Mouse (Mus musculus) limb, embryonic 15.5 days (tissue): ENCODE data around the gene Slc6a17. TPM values are rescaled to one million over a fixed set of nuclear protein-coding genes. Genes with fewer than 3 reads are reported as not detected.

Experiments used
- ATAC-seq: fragments of 200-750 bp; cut with Nextera tagmentation; 2 replicates; pipeline ENCODE4 v1.8.0; 2017; ENCODE audit warnings: low read depth, moderate TSS enrichment; ENCODE audit not compliant: insufficient number of reproducible peaks, low FRiP score, low TSS enrichment
- H3K27ac ChIP-seq: fragments of 300-500 bp; sonication (generic); 2 replicates; pipeline ENCODE4 v1.5.1; 2015; ENCODE audit warnings: moderate library complexity, mild to moderate bottlenecking, inconsistent platforms
- H3K27me3 ChIP-seq: fragments of 300-500 bp; sonication (generic); 2 replicates; pipeline ENCODE4 v1.6.1; 2015; ENCODE audit warnings: inconsistent platforms
- H3K36me3 ChIP-seq: fragments of 300-500 bp; sonication (generic); 2 replicates; pipeline ENCODE4 v1.6.1; 2015; ENCODE audit warnings: inconsistent platforms
- H3K4me1 ChIP-seq: fragments of 300-500 bp; sonication (generic); 2 replicates; pipeline ENCODE4 v1.6.1; 2015; ENCODE audit warnings: inconsistent platforms
- H3K4me2 ChIP-seq: fragments of 300-500 bp; sonication (generic); 2 replicates; pipeline ENCODE4 v1.6.1; 2015; ENCODE audit warnings: mild to moderate bottlenecking, inconsistent platforms
- H3K4me3 ChIP-seq: fragments of 300-500 bp; sonication (generic); 2 replicates; pipeline ENCODE4 v1.5.1; 2015; ENCODE audit warnings: mild to moderate bottlenecking, inconsistent platforms
- H3K9ac ChIP-seq: fragments of 300-500 bp; sonication (generic); 2 replicates; pipeline ENCODE4 v1.6.1; 2015; ENCODE audit warnings: inconsistent platforms
- H3K9me3 ChIP-seq: fragments of 300-500 bp; sonication (generic); 2 replicates; pipeline ENCODE4 v1.6.1; 2016; ENCODE audit warnings: inconsistent platforms
- WGBS: fragments of 180-500 bp; shearing (Covaris S2); methylation state at CpG from one replicate; pipeline ENCODE4 v1.1.7; 2015; 5-methylcytosine and 5-hydroxymethylcytosine counted together
- polyA plus RNA-seq: library from polyadenylated mRNA; unstranded; fragments of >200 nt; fragmentation: Nextera tagmentation; extraction: Ambion mirVana; gene quantifications from 2 replicates; pipeline ENCODE4 v1.2.1, GENCODE M21; 2015

Gene Slc6a17
- polyA plus RNA-seq, 1 experiment from 2014 or later, result 6.5 TPM

DNA sequence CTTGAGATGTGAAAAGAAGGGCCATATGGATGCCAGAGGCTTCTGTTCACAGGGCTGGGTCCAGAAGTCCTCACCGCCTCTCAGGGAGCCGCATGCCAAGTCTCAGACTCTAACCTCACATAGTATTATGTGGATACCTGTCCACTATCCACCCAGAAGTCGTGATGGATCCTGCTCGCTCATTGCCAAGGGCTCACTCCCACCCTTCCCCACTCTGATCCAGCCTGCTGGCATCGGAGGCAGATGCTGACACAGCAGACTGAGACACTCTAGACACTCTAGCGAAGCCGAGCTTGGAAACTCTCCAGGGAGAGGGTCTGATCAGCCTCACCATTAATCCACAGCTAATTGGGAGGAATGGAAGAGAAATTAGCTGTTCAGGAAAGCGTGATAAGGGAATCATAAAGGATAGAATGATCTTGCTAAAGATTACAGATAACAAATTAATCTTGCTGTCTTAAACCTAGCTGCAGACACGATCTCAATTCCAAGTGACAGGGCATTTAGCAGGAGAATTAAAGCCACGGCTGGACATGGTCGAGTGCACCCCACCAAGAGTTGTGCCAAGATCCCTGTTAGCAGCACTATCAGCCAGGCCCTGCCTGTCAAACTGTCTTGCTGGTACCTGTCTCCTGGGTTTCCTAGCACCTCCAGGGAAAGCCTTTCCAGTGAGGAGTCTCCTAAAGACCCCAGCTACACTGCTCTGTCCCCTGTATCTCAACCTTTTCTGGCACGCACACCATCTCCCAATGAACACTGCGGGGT, 21.6 kb downstream of the Slc6a17 start:
- ATAC-seq, result no peak
- WGBS, result 72% methylated on average over 13 of the region's 13 CpGs

GRCm38 (mm10) chr3:107495524-107495923, 22.3 kb downstream of the Slc6a17 start:
- 89% methylated on average over 6 of the region's 6 CpGs for WGBS
- H3K4me3 ChIP-seq, result no peak overlapping the region
- no peaks in the 10 kb centered on the region for H3K9me3 ChIP-seq
- peaks cover 27% of the 10 kb centered on the region for H3K36me3 ChIP-seq
- H3K4me1 ChIP-seq, result peaks cover 25% of the 10 kb centered on the region
- no peak overlapping the region for H3K9ac ChIP-seq
- no peak overlapping the region for H3K4me2 ChIP-seq
- ATAC-seq, result no peak
- no peak overlapping the region for H3K27ac ChIP-seq
- H3K27me3 ChIP-seq, result no peaks in the 10 kb centered on the region

More for the DNA sequence above, 21.6 kb downstream of the Slc6a17 start:
- Histone ChIP-seq H3K4me2 (no peak overlapping the region), H3K4me3 (no peak overlapping the region), H3K9ac (no peak overlapping the region), H3K9me3 (no peaks in the 10 kb centered on the region), H3K27me3 (no peaks in the 10 kb centered on the region), H3K36me3 (peaks cover 28% of the 10 kb centered on the region), H3K4me1 (peaks cover 18% of the 10 kb centered on the region), H3K27ac (no peak overlapping the region)

DNA sequence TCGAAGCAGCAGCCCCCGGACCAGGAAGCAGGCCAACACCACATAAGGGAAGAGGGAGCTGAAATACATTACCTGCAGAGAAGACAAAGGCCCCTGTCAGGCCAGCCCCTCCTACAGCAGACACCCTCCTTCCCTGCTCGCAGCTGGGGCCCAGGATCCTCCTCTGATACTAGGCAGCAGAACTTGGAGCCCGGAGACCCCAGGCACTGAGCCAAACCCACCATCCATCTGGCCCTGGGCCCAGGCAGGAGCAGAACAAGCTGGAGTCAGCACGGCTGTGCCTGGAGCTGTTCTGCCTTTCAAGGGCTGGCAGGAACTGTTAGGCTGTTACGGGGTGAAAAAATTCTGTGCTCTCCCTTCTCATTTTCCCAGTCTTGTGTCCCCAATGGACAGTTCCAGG, 26.4 kb downstream of the Slc6a17 start:
- ATAC-seq, result peak; percentile 84
- H3K4me3 ChIP-seq, result no peak overlapping the region
- peak overlapping the region; percentile 71 for H3K27ac ChIP-seq
- H3K4me1 ChIP-seq, result peaks cover 25% of the 10 kb centered on the region
- peaks cover 8% of the 10 kb centered on the region; the same call in 1 of the 2 replicates for H3K36me3 ChIP-seq
- WGBS, result 13% methylated on average over 6 of the region's 6 CpGs
- H3K9ac ChIP-seq, result no peak overlapping the region
- H3K27me3 ChIP-seq, result no peaks in the 10 kb centered on the region
- no peaks in the 10 kb centered on the region for H3K9me3 ChIP-seq
- H3K4me2 ChIP-seq, result 0 out of 2 replicates have a peak overlapping the region, but pooled peaks have one; percentile 12

DNA sequence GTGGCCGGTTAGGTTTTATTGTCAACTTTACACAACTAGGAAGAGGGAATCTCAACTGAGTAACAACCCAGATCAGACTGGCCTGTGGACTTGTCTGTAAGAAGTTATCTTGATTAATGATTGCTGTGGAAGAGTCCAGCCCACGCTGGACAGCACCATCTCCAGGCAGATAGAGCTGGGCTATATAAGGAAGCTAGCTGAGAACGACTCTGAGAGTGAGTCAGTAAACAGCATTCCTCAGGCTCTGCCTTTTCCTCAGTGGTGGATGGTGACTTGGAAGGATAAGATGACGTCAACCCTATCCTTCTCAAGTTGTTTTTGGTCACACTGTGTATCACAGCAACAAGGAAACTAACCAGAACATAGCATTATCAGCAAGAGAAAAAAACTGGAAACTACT, 29.2 kb downstream of the Slc6a17 start:
- Histone ChIP-seq H3K9me3 (no peaks in the 10 kb centered on the region), H3K4me2 (no peak overlapping the region), H3K4me1 (peaks cover 25% of the 10 kb centered on the region), H3K9ac (no peak overlapping the region), H3K36me3 (no peaks in the 10 kb centered on the region), H3K27me3 (no peaks in the 10 kb centered on the region), H3K4me3 (no peak overlapping the region), H3K27ac (no peak overlapping the region)
- 45% methylated on average over 4 of the region's 4 CpGs for WGBS
- ATAC-seq, result no peak

- Histone ChIP-seq H3K36me3 (no peaks in the 10 kb centered on the region), H3K4me3 (no peak overlapping the region), H3K4me2 (no peak overlapping the region), H3K4me1 (no peaks in the 10 kb centered on the region), H3K27ac (no peak overlapping the region), H3K9me3 (no peaks in the 10 kb centered on the region), H3K9ac (no peak overlapping the region), H3K27me3 (no peaks in the 10 kb centered on the region)
- no peak for ATAC-seq
- 46% methylated on average over 11 of the region's 11 CpGs for WGBS
Observed at GRCm38 (mm10) chr3:107483290-107483689, 34.5 kb downstream of the Slc6a17 start.

DNA sequence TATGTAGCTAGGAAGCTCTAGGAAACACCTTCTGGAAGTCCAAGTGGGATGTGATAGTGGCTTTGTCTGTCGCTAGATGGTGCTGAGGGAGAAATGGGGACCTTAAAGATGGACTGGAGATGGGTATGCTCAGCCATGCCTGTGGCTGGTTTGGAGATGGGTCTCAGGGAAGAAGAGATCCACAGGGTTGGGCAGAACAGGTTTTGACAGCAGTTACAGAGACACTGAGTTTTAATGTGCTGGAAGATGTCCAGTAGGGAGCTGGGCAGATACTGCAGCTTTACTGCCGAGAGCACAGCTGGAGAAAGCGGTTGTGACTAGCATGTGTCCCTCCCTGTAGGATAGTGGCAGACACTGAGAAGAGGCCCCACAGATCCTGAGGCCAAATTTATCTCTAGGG, 37.2 kb downstream of the Slc6a17 start:
- H3K4me1 ChIP-seq, result no peaks in the 10 kb centered on the region
- H3K4me3 ChIP-seq, result no peak overlapping the region
- no peaks in the 10 kb centered on the region for H3K9me3 ChIP-seq
- H3K4me2 ChIP-seq, result no peak overlapping the region
- no peaks in the 10 kb centered on the region for H3K27me3 ChIP-seq
- no peak overlapping the region for H3K27ac ChIP-seq
- ATAC-seq, result no peak
- no peak overlapping the region for H3K9ac ChIP-seq
- 54% methylated on average over 3 of the region's 3 CpGs for WGBS
- H3K36me3 ChIP-seq, result no peaks in the 10 kb centered on the region

- no peak overlapping the region for H3K27ac ChIP-seq
- 35% methylated on average over 6 of the region's 6 CpGs for WGBS
- no peak overlapping the region for H3K4me2 ChIP-seq
- H3K4me1 ChIP-seq, result 0 out of 2 replicates have a peak, but pooled peaks cover 2% of the 10 kb centered on the region
- H3K27me3 ChIP-seq, result no peaks in the 10 kb centered on the region
- H3K9me3 ChIP-seq, result no peaks in the 10 kb centered on the region
- H3K36me3 ChIP-seq, result no peaks in the 10 kb centered on the region
- no peak overlapping the region for H3K9ac ChIP-seq
- H3K4me3 ChIP-seq, result no peak overlapping the region
- ATAC-seq, result no peak
Observed at GRCm38 (mm10) chr3:107472198-107472597, 45.6 kb downstream of the Slc6a17 start.

DNA sequence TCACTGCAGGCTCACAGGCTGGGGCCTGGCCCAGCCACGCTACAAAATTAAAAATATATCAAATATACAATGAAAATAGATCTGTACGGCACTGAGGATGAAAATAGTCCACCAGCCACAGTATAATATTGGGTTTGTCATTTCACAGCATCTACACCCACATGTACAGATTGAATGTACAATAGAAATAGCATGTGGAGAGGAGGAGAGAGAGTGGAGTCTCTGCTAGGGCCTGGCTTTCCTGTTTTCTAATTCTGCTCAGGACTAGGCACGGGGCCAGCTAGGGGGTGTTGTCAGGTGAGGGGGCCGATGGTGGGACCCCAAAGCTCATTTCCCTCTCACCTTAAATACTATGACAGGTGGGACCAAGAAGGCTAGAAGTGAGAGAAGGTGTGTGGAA, 48.8 kb downstream of the Slc6a17 start:
- no peak for ATAC-seq
- WGBS, result 72% methylated on average over 4 of the region's 4 CpGs
- no peak overlapping the region for H3K4me2 ChIP-seq

DNA sequence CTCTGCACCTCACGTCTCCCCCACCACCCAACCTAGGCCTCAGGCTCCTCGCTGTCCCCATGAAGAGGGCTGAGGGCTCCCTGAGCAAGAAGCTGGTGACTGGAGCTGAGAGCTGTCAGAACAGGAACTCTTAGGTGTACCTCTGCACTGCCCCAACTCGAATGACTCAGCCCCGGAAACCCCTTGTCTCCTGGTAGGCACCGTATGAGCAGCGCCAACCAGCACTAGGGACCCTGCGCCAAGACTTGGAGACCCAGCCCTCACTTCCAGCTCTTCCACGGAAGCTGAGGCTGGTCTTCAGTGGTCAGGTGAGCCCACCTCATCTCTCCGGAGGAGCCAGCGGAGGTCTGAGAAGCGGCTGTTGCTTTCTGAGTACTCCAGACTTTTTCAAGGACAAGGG, 49.7 kb downstream of the Slc6a17 start:
- no peak overlapping the region for H3K4me3 ChIP-seq
- WGBS, result 85% methylated on average over 11 of the region's 11 CpGs
- H3K9ac ChIP-seq, result no peak overlapping the region
- no peaks in the 10 kb centered on the region for H3K9me3 ChIP-seq
- ATAC-seq, result no peak
- no peak overlapping the region for H3K27ac ChIP-seq
- H3K36me3 ChIP-seq, result no peaks in the 10 kb centered on the region
- 0 out of 2 replicates have a peak, but pooled peaks cover 2% of the 10 kb centered on the region for H3K4me1 ChIP-seq
- no peak overlapping the region for H3K4me2 ChIP-seq
- peaks cover 18% of the 10 kb centered on the region for H3K27me3 ChIP-seq

More for the DNA sequence above, 48.8 kb downstream of the Slc6a17 start:
- Histone ChIP-seq H3K4me3 (no peak overlapping the region), H3K9ac (no peak overlapping the region), H3K4me1 (0 out of 2 replicates have a peak, but pooled peaks cover 2% of the 10 kb centered on the region), H3K36me3 (no peaks in the 10 kb centered on the region), H3K9me3 (no peaks in the 10 kb centered on the region), H3K27ac (no peak overlapping the region), H3K27me3 (peaks cover 12% of the 10 kb centered on the region)

GRCm38 (mm10) chr3:107466577-107466976, 51.2 kb downstream of the Slc6a17 start:
- H3K4me1 ChIP-seq, result no peaks in the 10 kb centered on the region
- 5% methylated on average over 6 of the region's 6 CpGs for WGBS
- ATAC-seq, result no peak

GRCm38 (mm10) chr3:107462160-107462559, 55.7 kb downstream of the Slc6a17 start:
- 9% methylated on average over 5 of the region's 5 CpGs for WGBS
- Histone ChIP-seq H3K27ac (no peak overlapping the region), H3K4me1 (peaks cover 25% of the 10 kb centered on the region), H3K4me2 (no peak overlapping the region), H3K4me3 (no peak overlapping the region), H3K27me3 (peaks cover 74% of the 10 kb centered on the region), H3K9ac (no peak overlapping the region), H3K9me3 (no peaks in the 10 kb centered on the region), H3K36me3 (no peaks in the 10 kb centered on the region)
- 0 out of 2 replicates have a peak, but pooled peaks have one; percentile 48 for ATAC-seq

More at GRCm38 (mm10) chr3:107466577-107466976, 51.2 kb downstream of the Slc6a17 start:
- Histone ChIP-seq H3K36me3 (no peaks in the 10 kb centered on the region), H3K4me2 (no peak overlapping the region), H3K4me3 (no peak overlapping the region), H3K9me3 (no peaks in the 10 kb centered on the region), H3K9ac (no peak overlapping the region), H3K27me3 (peaks cover 30% of the 10 kb centered on the region), H3K27ac (no peak overlapping the region)

DNA sequence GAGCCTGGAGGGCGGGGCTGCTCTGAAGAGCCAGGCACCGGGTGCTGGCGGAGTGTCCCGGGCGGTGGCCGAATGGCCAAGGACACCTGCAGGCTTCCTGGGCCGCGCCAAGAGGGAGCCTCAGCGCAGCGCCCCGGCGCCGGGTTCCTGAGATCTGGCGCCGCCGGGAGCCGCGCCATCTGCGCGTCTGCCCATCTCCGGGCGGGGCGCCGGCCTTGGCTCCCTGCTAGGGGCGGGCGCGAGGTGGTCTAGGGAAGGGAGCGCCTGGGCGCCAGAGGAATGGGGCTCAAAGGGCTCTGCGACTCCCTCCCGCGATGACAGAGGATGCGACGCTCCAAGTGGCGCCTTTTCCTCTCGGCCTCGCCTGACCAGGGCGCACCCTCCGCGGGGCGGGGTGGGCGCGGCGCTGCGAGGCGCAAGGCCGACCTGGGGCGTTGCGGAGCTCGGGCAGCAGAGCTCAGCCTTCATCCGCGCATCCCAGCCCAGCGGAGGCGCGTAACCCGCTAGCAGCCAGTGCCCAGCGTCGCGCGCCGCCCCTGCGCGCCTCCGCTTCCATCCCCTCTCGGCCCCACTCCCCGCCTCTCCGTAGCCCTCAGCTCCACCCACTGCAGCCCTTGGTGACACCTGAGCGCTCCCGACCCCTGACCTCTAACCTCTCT, 57.9 kb downstream of the Slc6a17 start:
- under 1% methylated on average over 58 of the region's 69 CpGs for WGBS
- H3K27me3 ChIP-seq, result peaks cover 88% of the 10 kb centered on the region
- H3K4me1 ChIP-seq, result peaks cover 25% of the 10 kb centered on the region
- no peak for ATAC-seq
- H3K36me3 ChIP-seq, result no peaks in the 10 kb centered on the region
- 0 out of 2 replicates have a peak overlapping the region, but pooled peaks have one; percentile 14 for H3K9ac ChIP-seq
- no peak overlapping the region for H3K27ac ChIP-seq
- H3K9me3 ChIP-seq, result no peaks in the 10 kb centered on the region
- peak overlapping the region; percentile 51 for H3K4me3 ChIP-seq
- H3K4me2 ChIP-seq, result peak overlapping the region; percentile 99
